In the genomic region with DNA sequence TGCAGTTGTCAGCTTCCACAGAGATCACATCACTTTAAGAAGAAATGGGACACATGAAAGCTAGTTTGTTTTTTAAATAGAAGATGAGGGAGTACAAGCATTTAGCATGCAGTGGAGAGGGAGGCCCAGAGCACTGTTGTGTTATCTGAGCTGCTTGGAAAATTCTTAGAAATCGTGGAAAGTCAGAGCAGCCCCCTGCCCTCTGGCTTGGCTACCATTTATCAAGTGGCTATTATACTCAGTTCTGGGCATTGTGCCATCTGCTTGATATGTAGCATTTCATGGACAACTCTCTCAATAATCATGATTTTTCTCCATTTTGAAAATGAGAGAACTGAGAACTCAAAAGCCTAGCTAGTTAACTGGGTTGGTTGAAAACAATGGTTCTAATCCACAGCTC, we compare ENCODE assay signal across 21 mouse cellular contexts.
DNase-seq lines count a peak whose midpoint lies in the region; ATAC-seq and TF ChIP-seq lines count a peak whose summit lies in the region.
"Had no signal": no experiment of that assay in that cellular context is flagged by ENCODE, and none has a peak within 500 bp of the region (broad histone marks: within the 10 kb centered on the region; RNA-seq: fewer than 3 reads in every experiment).

No protein-coding gene starts in this region.

- no peak overlapping the region for H3K4me2 ChIP-seq in embryonic facial prominence, embryonic 14.5 days (ENCODE audit: low read depth, low read length)
- H3K4me2 ChIP-seq in lung, postnatal 0 days (replicated peaks; ENCODE audit: low read depth, low read length): no peak overlapping the region
- no peak overlapping the region for H3K4me2 ChIP-seq in intestine, embryonic 15.5 days (replicated peaks)
- H3K4me2 ChIP-seq: embryonic facial prominence, embryonic 12.5 days; forebrain, embryonic 12.5 days had no signal

- TF ChIP-seq EP300 in lung, postnatal 0 days (IDR thresholded peaks at IDR 0.05): no peak

- no peak for ATAC-seq in embryonic facial prominence, embryonic 14.5 days (ENCODE audit: low read depth)
- no peak for ATAC-seq in lung, postnatal 0 days
- no peak for ATAC-seq in intestine, embryonic 15.5 days
- ATAC-seq: CD4-positive, CD25-positive, alpha-beta regulatory T cell, adult 4 months; hindbrain, embryonic 16.5 days; intestine, postnatal 0 days had no signal

- WGBS in embryonic facial prominence, embryonic 14.5 days: 18% methylated on average over 1 of the region's 1 CpGs
- 62% methylated on average over 1 of the region's 1 CpGs for WGBS in embryonic facial prominence, embryonic 10.5 days
- 0% methylated on average over 1 of the region's 1 CpGs for WGBS in lung, postnatal 0 days
- WGBS in intestine, embryonic 15.5 days: 39% methylated on average over 1 of the region's 1 CpGs

- peak; percentile 78 for DNase-seq in embryonic facial prominence, embryonic 14.5 days (ENCODE audit: low spot score)
- no peak for DNase-seq in embryonic facial prominence, embryonic 10.5 days (ENCODE audit: low spot score)
- peak; percentile 28 for DNase-seq in kidney, postnatal 14 days
- no peak for DNase-seq in kidney, adult 11 months
- DNase-seq in lung, postnatal 0 days (ENCODE audit: low spot score): peak; percentile 12
- no peak for DNase-seq in lung, postnatal 25 days (ENCODE audit: low spot score)
- DNase-seq: adrenal gland, postnatal 36 days; cerebellum, adult 11 months; gastrocnemius, postnatal 10 days; kidney, postnatal 36 days; liver; thymus, adult 18-20 months; thymus, postnatal 36 days had no signal

- no peak for TF ChIP-seq CTCF in lung, postnatal 0 days (IDR thresholded peaks at IDR 0.05)

- no peak overlapping the region for H3K9ac ChIP-seq in embryonic facial prominence, embryonic 14.5 days (ENCODE audit: low read depth, low read length)
- H3K9ac ChIP-seq in lung, postnatal 0 days (replicated peaks; ENCODE audit: low read depth): no peak overlapping the region
- H3K9ac ChIP-seq in intestine, embryonic 15.5 days: no peak overlapping the region
- H3K9ac ChIP-seq: embryonic facial prominence, embryonic 12.5 days; forebrain, embryonic 12.5 days had no signal

- H3K27me3 ChIP-seq in embryonic facial prominence, embryonic 14.5 days (replicated peaks; ENCODE audit: control insufficient read depth, insufficient read depth, low read length): no peaks in the 10 kb centered on the region
- H3K27me3 ChIP-seq in embryonic facial prominence, embryonic 10.5 days (replicated peaks; ENCODE audit: low read depth, poor library complexity, severe bottlenecking): no peaks in the 10 kb centered on the region
- H3K27me3 ChIP-seq in lung, postnatal 0 days (replicated peaks; ENCODE audit: insufficient read depth, low read length): no peaks in the 10 kb centered on the region
- no peaks in the 10 kb centered on the region for H3K27me3 ChIP-seq in intestine, embryonic 15.5 days (replicated peaks)
- H3K27me3 ChIP-seq: embryonic facial prominence, embryonic 12.5 days; forebrain, embryonic 12.5 days had no signal

- H3K9me3 ChIP-seq in embryonic facial prominence, embryonic 14.5 days (ENCODE audit: control insufficient read depth, low read length): no peaks in the 10 kb centered on the region
- H3K9me3 ChIP-seq in embryonic facial prominence, embryonic 10.5 days: no peaks in the 10 kb centered on the region
- H3K9me3 ChIP-seq in lung, postnatal 0 days (ENCODE audit: low read length): no peaks in the 10 kb centered on the region
- H3K9me3 ChIP-seq in intestine, embryonic 15.5 days: no peaks in the 10 kb centered on the region
- H3K9me3 ChIP-seq: embryonic facial prominence, embryonic 12.5 days; forebrain, embryonic 12.5 days; heart, embryonic 10.5 days had no signal

- H3K4me3 ChIP-seq in embryonic facial prominence, embryonic 14.5 days (ENCODE audit: low read depth, low read length): no peak overlapping the region
- H3K4me3 ChIP-seq in embryonic facial prominence, embryonic 10.5 days: no peak overlapping the region
- H3K4me3 ChIP-seq in lung, postnatal 0 days (ENCODE audit: low read depth, low read length): no peak overlapping the region
- no peak overlapping the region for H3K4me3 ChIP-seq in intestine, embryonic 15.5 days (replicated peaks)
- H3K4me3 ChIP-seq: embryonic facial prominence, embryonic 12.5 days; erythroblast, embryonic 14.5 days; forebrain, embryonic 12.5 days; heart, embryonic 10.5 days had no signal

- no peaks in the 10 kb centered on the region for H3K4me1 ChIP-seq in embryonic facial prominence, embryonic 14.5 days (ENCODE audit: control insufficient read depth, insufficient read depth, low read length)
- no peaks in the 10 kb centered on the region for H3K4me1 ChIP-seq in embryonic facial prominence, embryonic 10.5 days
- no peaks in the 10 kb centered on the region for H3K4me1 ChIP-seq in lung, postnatal 0 days (ENCODE audit: insufficient read depth, low read depth, low read length)
- no peaks in the 10 kb centered on the region for H3K4me1 ChIP-seq in intestine, embryonic 15.5 days (replicated peaks)
- H3K4me1 ChIP-seq: embryonic facial prominence, embryonic 12.5 days; forebrain, embryonic 12.5 days; heart, embryonic 10.5 days had no signal

- H3K36me3 ChIP-seq in embryonic facial prominence, embryonic 14.5 days (ENCODE audit: control insufficient read depth, insufficient read depth, low read length): no peaks in the 10 kb centered on the region
- H3K36me3 ChIP-seq in embryonic facial prominence, embryonic 10.5 days (replicated peaks): no peaks in the 10 kb centered on the region
- H3K36me3 ChIP-seq in lung, postnatal 0 days (ENCODE audit: insufficient read depth, low read length): no peaks in the 10 kb centered on the region
- no peaks in the 10 kb centered on the region for H3K36me3 ChIP-seq in intestine, embryonic 15.5 days
- H3K36me3 ChIP-seq: embryonic facial prominence, embryonic 12.5 days; forebrain, embryonic 12.5 days; heart, embryonic 10.5 days had no signal

- H3K27ac ChIP-seq in embryonic facial prominence, embryonic 14.5 days (replicated peaks; ENCODE audit: low read depth, low read length): no peak overlapping the region
- H3K27ac ChIP-seq in embryonic facial prominence, embryonic 10.5 days (replicated peaks): no peak overlapping the region
- H3K27ac ChIP-seq in lung, postnatal 0 days (ENCODE audit: low read length): no peak overlapping the region
- no peak overlapping the region for H3K27ac ChIP-seq in intestine, embryonic 15.5 days
- H3K27ac ChIP-seq: embryonic facial prominence, embryonic 12.5 days; forebrain, embryonic 12.5 days; heart, embryonic 10.5 days had no signal

Comparison
In these comparisons a context has a peak if more than half of its experiments do, and no peak if none do; other contexts are left out.
1. DNase-seq: peak in embryonic facial prominence, embryonic 14.5 days (single experiment), kidney, postnatal 14 days (single experiment) and lung, postnatal 0 days (single experiment); none in embryonic facial prominence, embryonic 10.5 days (single experiment), kidney, adult 11 months (single experiment) and lung, postnatal 25 days (single experiment).